Mouse (Mus musculus): ENCODE results near the gene Ctdsp2. TPM values are rescaled to one million over a fixed set of nuclear protein-coding genes. Genes with fewer than 3 reads are reported as not detected.

The Ctdsp2 gene
- polyA plus RNA-seq, 2 experiments from 2014 or later = 29.8 to 35.8 TPM

- no peak for ATAC-seq
Observed at GRCm38 (mm10) chr10:126963821-126964220, 14.7 kb upstream of the Ctdsp2 start.

- ATAC-seq = no peak
Observed at GRCm38 (mm10) chr10:126971363-126972050, 7.0 kb upstream of the Ctdsp2 start.

GRCm38 (mm10) chr10:126972051-126972725, 6.3 kb upstream of the Ctdsp2 start:
- no peak for ATAC-seq

- no peak for ATAC-seq
Observed at GRCm38 (mm10) chr10:126972988-126973387, 5.5 kb upstream of the Ctdsp2 start.

GRCm38 (mm10) chr10:126975706-126976105, 2.8 kb upstream of the Ctdsp2 start:
- ATAC-seq = no peak

- ATAC-seq = no peak
Observed at GRCm38 (mm10) chr10:126977076-126977475, 1.4 kb upstream of the Ctdsp2 start.

GRCm38 (mm10) chr10:126979121-126979635, 661 bp downstream of the Ctdsp2 start:
- ATAC-seq = no peak

GRCm38 (mm10) chr10:126979636-126980151, 1.2 kb downstream of the Ctdsp2 start:
- ATAC-seq = peak; percentile 34

GRCm38 (mm10) chr10:126980221-126980932, 1.9 kb downstream of the Ctdsp2 start:
- no peak for ATAC-seq

GRCm38 (mm10) chr10:126980933-126981530, 2.5 kb downstream of the Ctdsp2 start:
- ATAC-seq = no peak

GRCm38 (mm10) chr10:126981746-126982145, 3.2 kb downstream of the Ctdsp2 start:
- ATAC-seq = no peak

GRCm38 (mm10) chr10:126983193-126983725, 4.7 kb downstream of the Ctdsp2 start:
- no peak for ATAC-seq

- ATAC-seq = no peak
Observed at GRCm38 (mm10) chr10:126984189-126985004, 5.9 kb downstream of the Ctdsp2 start.

GRCm38 (mm10) chr10:126985127-126985526, 6.6 kb downstream of the Ctdsp2 start:
- no peak for ATAC-seq

GRCm38 (mm10) chr10:126985579-126985978, 7.1 kb downstream of the Ctdsp2 start:
- no peak for ATAC-seq

- ATAC-seq = no peak
Observed at GRCm38 (mm10) chr10:126986541-126986961, 8.0 kb downstream of the Ctdsp2 start.

GRCm38 (mm10) chr10:126987183-126988118, 8.9 kb downstream of the Ctdsp2 start:
- no peak for ATAC-seq

- no peak for ATAC-seq
Observed at GRCm38 (mm10) chr10:126988513-126989165, 10.1 kb downstream of the Ctdsp2 start.

- peak; percentile 84 for ATAC-seq
Observed at GRCm38 (mm10) chr10:126990313-126991056, 12.0 kb downstream of the Ctdsp2 start.

Data from activated CD4-positive, CD25-positive, alpha-beta regulatory T cell, adult 4 months (primary cell).